Mouse (Mus musculus): Measurements from ENCODE around the gene 4932415D10Rik. TPM values are rescaled to one million over a fixed set of nuclear protein-coding genes. Genes with fewer than 3 reads are reported as not detected.

The 4932415D10Rik gene
- polyA plus RNA-seq (2014; fragmentation: Nextera tagmentation; extraction: Ambion mirVana): not detected in 2 replicates

DNA sequence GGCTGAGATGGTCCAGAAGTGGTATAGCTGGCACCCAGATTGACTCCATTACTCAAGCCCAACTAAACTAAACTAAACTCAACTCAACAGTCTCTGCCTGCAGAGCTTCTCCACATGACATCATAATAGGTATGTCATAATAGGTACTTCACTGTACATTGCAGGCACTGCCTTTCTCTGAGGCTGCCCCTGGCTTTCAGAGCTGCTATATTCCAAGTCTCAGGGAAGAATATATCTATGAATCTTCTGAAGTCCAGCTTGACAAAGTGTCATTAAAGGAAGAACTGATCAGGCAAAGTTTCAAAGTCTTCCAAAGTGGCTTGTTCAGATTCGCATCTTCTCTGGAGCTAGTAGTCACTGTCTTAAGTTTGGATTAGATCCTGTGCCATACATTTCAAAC lies at the start of gene 4932415D10Rik:
Gene 4932415D10Rik (minus strand): TSS at position 101 of the 400 bp plus-strand sequence.
- DNase-seq (ENCODE audit: low spot score) (no peak), ATAC-seq (ENCODE audit: low FRiP score) (no peak)
- H3K27me3 ChIP-seq (ENCODE audit: control insufficient read depth, insufficient read depth, low read length): no peaks in the 10 kb centered on the region
- no peak within 1 kb of the TSS for H3K27ac ChIP-seq (ENCODE audit: low read depth, low read length)
- H3K4me3 ChIP-seq (ENCODE audit: low read depth, low read length): no peak within 1 kb of the TSS
- H3K9ac ChIP-seq (ENCODE audit: low read depth, low read length): no peak within 1 kb of the TSS
- no peaks in the 10 kb centered on the region for H3K36me3 ChIP-seq (ENCODE audit: control insufficient read depth, insufficient read depth, low read length)
- no peaks in the 10 kb centered on the region for H3K9me3 ChIP-seq (ENCODE audit: control insufficient read depth, low read length)
- H3K4me1 ChIP-seq (replicated peaks; ENCODE audit: control insufficient read depth, insufficient read depth, low read length): no peaks in the 10 kb centered on the region
- no peak within 1 kb of the TSS for H3K4me2 ChIP-seq (replicated peaks; ENCODE audit: low read depth, low read length)
- WGBS: 90% methylated on average over 1 of the region's 1 CpGs

DNA sequence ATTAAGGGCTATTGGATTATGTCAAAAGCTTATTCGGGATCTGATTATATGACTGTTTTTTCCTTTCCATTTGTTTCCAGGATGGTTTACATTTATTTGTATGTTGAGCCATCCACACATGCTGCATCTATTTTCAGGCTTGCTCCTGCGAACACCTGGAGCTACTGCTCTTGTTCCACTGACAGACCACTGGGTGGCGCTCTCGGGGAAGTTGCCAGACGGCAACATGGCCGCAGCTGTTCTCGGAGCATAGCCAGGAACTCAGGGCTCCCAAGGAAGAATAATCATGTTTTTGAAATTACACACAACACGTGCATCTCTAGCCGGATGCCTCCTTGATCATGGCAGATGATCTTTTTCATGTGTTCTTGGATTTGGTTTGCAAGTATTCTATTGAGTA lies 45.5 kb upstream of the 4932415D10Rik start:
- H3K27me3 ChIP-seq (ENCODE audit: control insufficient read depth, insufficient read depth, low read length): no peaks in the 10 kb centered on the region
- no peak overlapping the region for H3K4me3 ChIP-seq (ENCODE audit: low read depth, low read length)
- no peak overlapping the region for H3K9ac ChIP-seq (ENCODE audit: low read depth, low read length)
- WGBS: 88% methylated on average over 9 of the region's 9 CpGs
- H3K27ac ChIP-seq (ENCODE audit: low read depth, low read length): no peak overlapping the region
- H3K9me3 ChIP-seq (ENCODE audit: control insufficient read depth, low read length): peaks cover 21% of the 10 kb centered on the region
- no peaks in the 10 kb centered on the region for H3K4me1 ChIP-seq (replicated peaks; ENCODE audit: control insufficient read depth, insufficient read depth, low read length)
- 0 out of 2 replicates have a peak, but pooled peaks cover 2% of the 10 kb centered on the region for H3K36me3 ChIP-seq (ENCODE audit: control insufficient read depth, insufficient read depth, low read length)
- H3K4me2 ChIP-seq (replicated peaks; ENCODE audit: low read depth, low read length): no peak overlapping the region
- ATAC-seq (ENCODE audit: low FRiP score) (no peak), DNase-seq (ENCODE audit: low spot score) (no peak)

- Histone ChIP-seq H3K4me1 (replicated peaks; ENCODE audit: control insufficient read depth, insufficient read depth, low read length) (no peaks in the 10 kb centered on the region), H3K27ac (ENCODE audit: low read depth, low read length) (no peak overlapping the region), H3K27me3 (ENCODE audit: control insufficient read depth, insufficient read depth, low read length) (no peaks in the 10 kb centered on the region), H3K4me3 (ENCODE audit: low read depth, low read length) (no peak overlapping the region), H3K9me3 (ENCODE audit: control insufficient read depth, low read length) (no peaks in the 10 kb centered on the region; the same call in 1 of the 2 replicates), H3K4me2 (replicated peaks; ENCODE audit: low read depth, low read length) (no peak overlapping the region), H3K9ac (ENCODE audit: low read depth, low read length) (no peak overlapping the region), H3K36me3 (ENCODE audit: control insufficient read depth, insufficient read depth, low read length) (no peaks in the 10 kb centered on the region)
- 96% methylated on average over 4 of the region's 4 CpGs for WGBS
- peak; percentile 8 for DNase-seq (ENCODE audit: low spot score)
- no peak for ATAC-seq (ENCODE audit: low FRiP score)
These were observed 39.0 kb upstream of the 4932415D10Rik start for GRCm38 (mm10) chr10:82355401-82355800.

- peak within 1 kb of the TSS; percentile 64 for H3K4me3 ChIP-seq (ENCODE audit: low read depth, low read length)
- peak within 1 kb of the TSS; percentile 85 for H3K9ac ChIP-seq (ENCODE audit: low read depth, low read length)
- no peaks in the 10 kb centered on the region for H3K27me3 ChIP-seq (ENCODE audit: control insufficient read depth, insufficient read depth, low read length)
- peak; percentile 100 for ATAC-seq (ENCODE audit: low FRiP score)
- H3K36me3 ChIP-seq (ENCODE audit: control insufficient read depth, insufficient read depth, low read length): no peaks in the 10 kb centered on the region
- H3K9me3 ChIP-seq (ENCODE audit: control insufficient read depth, low read length): no peaks in the 10 kb centered on the region; the same call in 1 of the 2 replicates
- H3K4me2 ChIP-seq (replicated peaks; ENCODE audit: low read depth, low read length): peak within 1 kb of the TSS; percentile 49
- 6% methylated on average over 33 of the region's 34 CpGs for WGBS
- peak within 1 kb of the TSS; percentile 94 for H3K27ac ChIP-seq (ENCODE audit: low read depth, low read length)
- peak; percentile 88 for DNase-seq (ENCODE audit: low spot score)
- no peaks in the 10 kb centered on the region for H3K4me1 ChIP-seq (replicated peaks; ENCODE audit: control insufficient read depth, insufficient read depth, low read length)
These were observed 38.0 kb upstream of the 4932415D10Rik start, which contains the start of gene Gm4924 for GRCm38 (mm10) chr10:82354083-82355010. Gm4924 (plus strand) TSS chr10:82354255.

- 80% methylated on average over 5 of the region's 5 CpGs for WGBS
- H3K9me3 ChIP-seq (ENCODE audit: control insufficient read depth, low read length): no peaks in the 10 kb centered on the region
- no peaks in the 10 kb centered on the region for H3K36me3 ChIP-seq (ENCODE audit: control insufficient read depth, insufficient read depth, low read length)
- H3K4me3 ChIP-seq (ENCODE audit: low read depth, low read length): no peak overlapping the region
- DNase-seq (ENCODE audit: low spot score): no peak
- H3K27me3 ChIP-seq (ENCODE audit: control insufficient read depth, insufficient read depth, low read length): no peaks in the 10 kb centered on the region
- no peak overlapping the region for H3K4me2 ChIP-seq (replicated peaks; ENCODE audit: low read depth, low read length)
- H3K9ac ChIP-seq (ENCODE audit: low read depth, low read length): no peak overlapping the region
- no peak overlapping the region for H3K27ac ChIP-seq (ENCODE audit: low read depth, low read length)
- ATAC-seq (ENCODE audit: low FRiP score): no peak
- no peaks in the 10 kb centered on the region for H3K4me1 ChIP-seq (replicated peaks; ENCODE audit: control insufficient read depth, insufficient read depth, low read length)
These were observed 13.4 kb upstream of the 4932415D10Rik start for GRCm38 (mm10) chr10:82329826-82330225.

GRCm38 (mm10) chr10:82320134-82320533 lies 3.8 kb upstream of the 4932415D10Rik start:
- no peak overlapping the region for H3K27ac ChIP-seq (ENCODE audit: low read depth, low read length)
- no peaks in the 10 kb centered on the region for H3K4me1 ChIP-seq (replicated peaks; ENCODE audit: control insufficient read depth, insufficient read depth, low read length)
- no peak overlapping the region for H3K4me2 ChIP-seq (replicated peaks; ENCODE audit: low read depth, low read length)
- ATAC-seq (ENCODE audit: low FRiP score) (no peak), DNase-seq (ENCODE audit: low spot score) (no peak)
- 78% methylated on average over 3 of the region's 3 CpGs for WGBS
- no peak overlapping the region for H3K9ac ChIP-seq (ENCODE audit: low read depth, low read length)
- no peaks in the 10 kb centered on the region for H3K27me3 ChIP-seq (ENCODE audit: control insufficient read depth, insufficient read depth, low read length)
- no peak overlapping the region for H3K4me3 ChIP-seq (ENCODE audit: low read depth, low read length)
- H3K9me3 ChIP-seq (ENCODE audit: control insufficient read depth, low read length): no peaks in the 10 kb centered on the region
- no peaks in the 10 kb centered on the region for H3K36me3 ChIP-seq (ENCODE audit: control insufficient read depth, insufficient read depth, low read length)

DNA sequence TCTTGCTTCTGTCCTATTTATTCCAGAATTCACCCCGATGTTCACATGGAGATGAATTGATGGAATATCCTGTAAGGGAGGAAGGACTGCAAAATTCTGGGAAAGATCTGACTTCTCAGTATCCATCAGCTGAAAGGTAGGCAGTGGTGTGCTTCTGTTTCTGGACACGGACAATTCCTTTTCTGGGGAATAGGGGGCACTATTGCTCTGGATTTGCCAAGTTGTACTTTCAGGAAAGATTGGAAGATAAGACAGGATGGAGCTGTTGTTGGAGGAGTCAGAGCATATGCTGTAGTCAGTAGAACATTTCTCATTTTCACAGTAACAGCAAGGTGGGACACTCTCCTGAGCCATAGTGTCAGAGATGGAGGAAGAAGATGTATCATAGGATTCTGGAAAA lies 19.9 kb downstream of the 4932415D10Rik start:
- WGBS: 45% methylated on average over 2 of the region's 2 CpGs

DNA sequence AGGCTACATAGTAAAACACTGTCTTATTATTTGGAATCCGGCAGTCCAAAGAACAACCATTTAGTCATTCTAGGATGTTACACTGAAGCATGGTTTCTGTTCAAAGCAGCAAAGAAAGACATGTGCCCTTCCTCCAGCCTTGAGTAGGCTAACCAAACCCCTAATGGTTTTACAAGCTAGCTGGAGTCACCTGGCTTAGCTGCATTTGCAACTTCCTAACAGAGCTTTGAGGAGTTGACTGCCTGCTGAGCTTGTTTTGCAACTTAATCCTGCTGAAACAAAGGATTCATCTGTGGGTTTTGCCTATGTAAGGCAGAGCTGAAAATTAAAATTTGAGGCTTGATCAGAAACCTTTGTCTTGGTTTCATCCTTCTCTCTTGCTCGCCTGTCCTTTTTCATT lies 59.1 kb downstream of the 4932415D10Rik start:
- DNase-seq (ENCODE audit: low spot score): no peak
- H3K9me3 ChIP-seq (ENCODE audit: control insufficient read depth, low read length): no peaks in the 10 kb centered on the region
- H3K27me3 ChIP-seq (ENCODE audit: control insufficient read depth, insufficient read depth, low read length): no peaks in the 10 kb centered on the region
- no peak overlapping the region for H3K9ac ChIP-seq (ENCODE audit: low read depth, low read length)
- H3K4me3 ChIP-seq (ENCODE audit: low read depth, low read length): no peak overlapping the region
- no peaks in the 10 kb centered on the region for H3K36me3 ChIP-seq (ENCODE audit: control insufficient read depth, insufficient read depth, low read length)
- no peak overlapping the region for H3K27ac ChIP-seq (ENCODE audit: low read depth, low read length)
- 86% methylated on average over 2 of the region's 2 CpGs for WGBS
- no peaks in the 10 kb centered on the region for H3K4me1 ChIP-seq (replicated peaks; ENCODE audit: control insufficient read depth, insufficient read depth, low read length)
- H3K4me2 ChIP-seq (replicated peaks; ENCODE audit: low read depth, low read length): no peak overlapping the region
- ATAC-seq (ENCODE audit: low FRiP score): no peak

More for the DNA sequence above, 19.9 kb downstream of the 4932415D10Rik start:
- no peaks in the 10 kb centered on the region for H3K4me1 ChIP-seq (replicated peaks; ENCODE audit: control insufficient read depth, insufficient read depth, low read length)
- DNase-seq (ENCODE audit: low spot score) (no peak), ATAC-seq (ENCODE audit: low FRiP score) (no peak)
- H3K4me2 ChIP-seq (replicated peaks; ENCODE audit: low read depth, low read length): no peak overlapping the region
- H3K27ac ChIP-seq (ENCODE audit: low read depth, low read length): no peak overlapping the region
- peaks cover 3% of the 10 kb centered on the region for H3K9me3 ChIP-seq (ENCODE audit: control insufficient read depth, low read length)
- H3K27me3 ChIP-seq (ENCODE audit: control insufficient read depth, insufficient read depth, low read length): no peaks in the 10 kb centered on the region
- H3K36me3 ChIP-seq (ENCODE audit: control insufficient read depth, insufficient read depth, low read length): no peaks in the 10 kb centered on the region
- no peak overlapping the region for H3K9ac ChIP-seq (ENCODE audit: low read depth, low read length)
- no peak overlapping the region for H3K4me3 ChIP-seq (ENCODE audit: low read depth, low read length)

DNA sequence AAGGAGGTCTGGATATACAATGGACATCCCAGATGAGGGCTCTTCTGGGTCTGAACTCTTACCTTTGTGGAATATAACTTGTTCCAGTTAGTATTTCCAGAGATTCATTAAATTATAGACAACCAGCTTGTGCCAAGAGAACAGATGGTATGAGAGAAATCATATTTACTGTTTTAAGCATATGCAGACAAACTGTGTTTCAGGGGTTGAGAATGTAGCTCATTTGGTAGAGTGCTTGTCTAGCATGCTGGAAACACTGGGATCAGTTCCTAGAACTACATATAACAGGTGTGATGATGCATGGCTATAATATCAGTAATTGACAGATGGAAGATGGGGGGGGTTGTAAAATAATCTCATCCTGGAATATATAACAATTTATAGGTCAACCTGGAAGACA lies 71.4 kb downstream of the 4932415D10Rik start:
- H3K4me2 ChIP-seq (replicated peaks; ENCODE audit: low read depth, low read length): no peak overlapping the region
- no peaks in the 10 kb centered on the region for H3K9me3 ChIP-seq (ENCODE audit: control insufficient read depth, low read length)
- DNase-seq (ENCODE audit: low spot score) (no peak), ATAC-seq (ENCODE audit: low FRiP score) (no peak)
- no peaks in the 10 kb centered on the region for H3K36me3 ChIP-seq (ENCODE audit: control insufficient read depth, insufficient read depth, low read length)
- H3K27me3 ChIP-seq (ENCODE audit: control insufficient read depth, insufficient read depth, low read length): no peaks in the 10 kb centered on the region
- no peak overlapping the region for H3K4me3 ChIP-seq (ENCODE audit: low read depth, low read length)
- H3K4me1 ChIP-seq (replicated peaks; ENCODE audit: control insufficient read depth, insufficient read depth, low read length): no peaks in the 10 kb centered on the region
- H3K27ac ChIP-seq (ENCODE audit: low read depth, low read length): no peak overlapping the region
- no peak overlapping the region for H3K9ac ChIP-seq (ENCODE audit: low read depth, low read length)

Data from hindbrain, embryonic 11.5 days (tissue).